Mouse (Mus musculus): ENCODE data around the gene Gm14139.
"Not testable (repeated sequence)": the region's sequence is repeated elsewhere in the genome, so short reads cannot be mapped to it uniquely, and the experiment has no call there.

The Gm14139 gene

DNA sequence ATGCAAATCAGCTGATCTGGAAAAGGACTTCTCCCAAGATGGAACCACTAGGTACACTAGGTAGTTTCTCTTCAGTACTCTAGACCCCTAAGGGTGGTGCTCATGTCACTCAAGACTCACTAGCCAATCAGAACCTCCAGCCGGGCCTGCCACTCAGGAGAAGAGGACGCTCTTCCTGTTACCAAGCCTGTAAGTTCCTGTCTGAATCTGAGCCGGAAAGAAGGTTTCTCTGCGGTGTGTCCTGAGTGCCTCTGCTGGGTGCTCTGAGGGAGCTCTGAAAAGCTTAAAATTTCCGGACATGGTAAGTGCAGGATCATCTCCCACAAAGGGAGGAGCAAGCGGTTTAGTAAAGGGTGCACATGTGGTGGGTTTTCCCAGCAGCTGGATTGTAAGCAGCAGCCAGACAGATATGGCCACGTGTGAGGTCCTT, at the start of gene Gm14139:
Gm14139 (plus strand) TSS at position 186 of the 430 bp plus-strand sequence.
- peak; percentile 96 for DNase-seq (ENCODE audit: low read depth, low spot score)

DNA sequence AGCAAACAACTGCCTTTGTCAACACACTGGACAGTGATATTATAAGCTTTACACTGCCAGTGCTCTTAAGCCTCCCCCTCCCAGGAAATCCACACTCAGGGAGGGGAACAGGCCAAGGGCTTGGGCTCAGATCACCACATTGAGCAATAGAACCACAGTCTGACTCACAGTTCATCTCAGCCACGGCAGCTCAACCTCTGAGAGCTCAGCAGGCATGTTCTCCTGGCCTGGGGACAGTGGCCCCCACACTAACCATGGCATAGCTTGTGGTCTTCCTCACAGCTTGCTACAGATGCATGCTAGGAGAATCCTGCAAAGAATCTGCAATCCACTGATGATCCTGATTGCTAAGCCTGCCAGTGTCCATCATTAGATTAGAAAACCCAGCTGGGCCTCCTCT, 49.6 kb upstream of the Gm14139 start:
- DNase-seq (ENCODE audit: low read depth, low spot score): not testable (repeated sequence)

DNA sequence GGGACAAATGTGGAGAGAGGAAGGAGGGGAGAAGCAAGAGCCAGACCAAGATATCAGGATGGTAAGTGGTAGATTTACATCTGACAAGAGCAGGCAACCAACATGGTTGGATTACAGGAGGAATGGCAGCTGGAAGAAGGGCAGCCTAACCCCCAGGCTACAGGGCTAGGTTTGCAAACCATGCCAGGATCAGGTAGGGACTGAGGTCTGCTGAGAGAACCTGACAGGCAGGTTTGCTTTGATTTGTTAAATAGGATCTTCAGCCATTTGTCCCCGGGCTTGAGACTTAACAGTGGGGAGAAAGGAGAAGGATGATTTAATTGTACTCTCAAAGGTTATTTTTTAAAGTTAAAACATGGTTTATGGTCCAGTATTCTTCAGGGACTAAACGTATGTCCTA, 48.8 kb upstream of the Gm14139 start:
- no peak for DNase-seq (ENCODE audit: low read depth, low spot score)

GRCm38 (mm10) chr2:150136435-150136897, 45.1 kb upstream of the Gm14139 start, which contains the start of gene Zfp120:
Gene Zfp120, minus strand, starts transcription at chr2:150136708.
- DNase-seq (ENCODE audit: low read depth, low spot score): peak; percentile 97

GRCm38 (mm10) chr2:150166703-150167102, 14.9 kb upstream of the Gm14139 start:
- DNase-seq (ENCODE audit: low read depth, low spot score): no peak

GRCm38 (mm10) chr2:150173833-150174232, 7.7 kb upstream of the Gm14139 start:
- DNase-seq (ENCODE audit: low read depth, low spot score): no peak

- DNase-seq (ENCODE audit: low read depth, low spot score): not testable (repeated sequence)
Observed at GRCm38 (mm10) chr2:150179579-150179978, 2.0 kb upstream of the Gm14139 start, which contains the start of gene Gm10770. Gene Gm10770, minus strand, starts transcription at chr2:150179679.

DNA sequence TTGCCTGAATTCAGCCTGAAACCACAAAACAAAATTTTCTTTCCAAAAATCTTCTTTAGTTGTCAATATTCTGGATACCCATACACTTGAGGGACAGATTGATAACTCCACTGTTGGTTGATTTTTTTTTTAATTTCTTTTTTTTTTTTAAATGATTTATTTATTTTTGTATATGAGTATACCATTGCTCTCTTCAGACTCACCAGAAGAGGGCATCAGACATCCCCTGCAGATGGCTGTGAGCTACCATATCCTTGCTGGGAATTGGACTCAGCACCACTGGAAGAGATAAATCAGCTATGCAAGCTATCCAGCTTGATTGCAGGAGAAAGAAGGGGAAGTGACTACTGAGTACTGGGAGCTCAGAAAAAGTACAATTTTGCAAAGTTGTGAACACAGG, 509 bp upstream of the Gm14139 start:
- DNase-seq (ENCODE audit: low read depth, low spot score): not testable (repeated sequence)

DNA sequence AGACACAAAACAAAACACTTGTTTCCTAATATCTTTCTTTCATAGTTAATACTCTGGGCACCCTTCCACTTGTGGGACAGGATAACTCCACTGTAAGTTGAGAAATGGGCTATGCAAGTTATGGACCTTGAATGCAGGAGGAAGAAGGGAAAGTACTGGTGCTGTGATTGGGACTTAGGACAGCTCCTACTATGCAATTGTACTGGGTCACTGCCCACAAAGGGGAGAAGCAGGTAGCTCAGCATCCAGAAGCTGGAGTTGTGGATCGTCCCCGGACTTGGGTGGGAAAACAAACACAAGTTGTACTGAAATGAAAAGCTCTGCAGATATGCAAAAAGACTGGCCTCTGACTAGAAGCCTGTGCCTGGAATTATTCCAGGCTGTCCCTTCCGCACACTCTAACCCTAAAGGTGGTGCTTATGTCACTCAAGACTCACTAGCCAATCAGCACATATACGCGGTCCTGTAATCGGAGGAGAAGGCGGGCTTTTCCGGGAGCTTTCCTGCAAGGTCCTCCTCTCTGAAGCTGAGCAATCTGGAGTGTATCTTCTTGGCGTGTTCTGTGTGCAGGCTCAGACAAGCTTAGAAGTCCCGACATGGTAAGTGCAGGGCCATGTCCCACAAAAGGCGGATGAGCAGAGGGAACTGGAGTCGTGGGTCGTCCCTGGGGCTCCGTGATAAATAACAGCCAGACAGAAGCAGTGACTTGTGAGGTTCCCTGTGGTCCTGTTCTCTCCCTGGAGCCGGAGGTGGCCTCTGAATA, 36.2 kb downstream of the Gm14139 start, which contains the start of gene Zfp937:
Zfp937 (plus strand) TSS at position 474 of the 763 bp plus-strand sequence.
- peak; percentile 70 for DNase-seq (ENCODE audit: low read depth, low spot score)

- DNase-seq (ENCODE audit: low read depth, low spot score): not testable (repeated sequence)
Observed at GRCm38 (mm10) chr2:150218363-150218725, 36.8 kb downstream of the Gm14139 start.

GRCm38 (mm10) chr2:150223263-150223662, 41.7 kb downstream of the Gm14139 start:
- DNase-seq (ENCODE audit: low read depth, low spot score): not testable (repeated sequence)

Data from R1 (cell line).